Mouse (Mus musculus) megakaryocyte, embryonic 14.5 days (primary cell): ENCODE measurements at regions not wholly inside any gene's neighbourhood (a gene's known extent, or its start where the extent isn't known, plus 50 kb on each side); places are given as distances from the start of the nearest gene placed in this dataset.

Experiments used
- FLI1 ChIP-seq: IDR thresholded peaks from 2 replicates; pipeline ENCODE4 v1.6.1; 2012; ENCODE audit warnings: low read length, inconsistent platforms, mixed read lengths
- GATA1 ChIP-seq: IDR thresholded peaks from 3 replicates; pipeline ENCODE4 v1.6.1; 2012; ENCODE audit warnings: mixed read lengths, low read length, inconsistent platforms, borderline replicate concordance

DNA sequence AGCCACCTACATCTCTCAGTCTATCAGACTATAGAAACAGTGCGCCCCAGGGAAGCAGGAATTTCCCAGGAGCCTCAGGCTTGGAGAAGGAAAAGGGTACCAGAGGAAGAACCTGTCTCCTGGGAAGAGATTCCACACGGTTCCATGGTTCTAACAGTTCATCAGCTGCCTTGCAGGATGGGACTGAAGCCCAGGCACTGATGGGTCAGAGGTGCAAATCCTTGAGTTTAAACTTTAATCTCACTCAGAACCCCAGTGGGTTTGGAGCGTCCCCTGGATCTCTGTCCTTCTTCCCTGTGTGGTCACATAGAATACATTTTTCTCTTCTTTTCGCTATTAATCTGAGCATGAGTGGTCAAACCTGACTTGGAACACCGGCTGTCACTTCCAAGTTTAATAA lies 67.9 kb upstream of the Slc22a12 start:
- TF ChIP-seq FLI1 (no peak), GATA1 (no peak)
